Mouse (Mus musculus): Measurements from ENCODE around the gene Nav1.

Nav1 gene

GRCm38 (mm10) chr1:135583081-135583677, 23.9 kb downstream of the Nav1 start:
- no peak for DNase-seq (ENCODE audit: low spot score in 2 of 2)

GRCm38 (mm10) chr1:135581001-135581400, 26.1 kb downstream of the Nav1 start:
- DNase-seq (ENCODE audit: low spot score in 2 of 2) = no peak

- DNase-seq (ENCODE audit: low spot score in 2 of 2) = no peak
Measured at GRCm38 (mm10) chr1:135579111-135579510, 28.0 kb downstream of the Nav1 start.

- no peak for DNase-seq (ENCODE audit: low spot score in 2 of 2)
Measured at GRCm38 (mm10) chr1:135577793-135578192, 29.3 kb downstream of the Nav1 start.

- no peak for DNase-seq (ENCODE audit: low spot score in 2 of 2)
Measured at GRCm38 (mm10) chr1:135575393-135575792, 31.7 kb downstream of the Nav1 start.

- DNase-seq (ENCODE audit: low spot score in 2 of 2) = no peak
Measured at GRCm38 (mm10) chr1:135574451-135575208, 32.5 kb downstream of the Nav1 start.

GRCm38 (mm10) chr1:135572139-135572892, 34.8 kb downstream of the Nav1 start:
- DNase-seq (ENCODE audit: low spot score in 2 of 2) = no peak

GRCm38 (mm10) chr1:135568087-135568486, 39.0 kb downstream of the Nav1 start:
- no peak for DNase-seq (ENCODE audit: low spot score in 2 of 2)

- no peak for DNase-seq (ENCODE audit: low spot score in 2 of 2)
Measured at GRCm38 (mm10) chr1:135566611-135567010, 40.5 kb downstream of the Nav1 start.

- DNase-seq (ENCODE audit: low spot score in 2 of 2) = no peak
Measured at GRCm38 (mm10) chr1:135565775-135566174, 41.3 kb downstream of the Nav1 start.

- no peak for DNase-seq (ENCODE audit: low spot score in 2 of 2)
Measured at GRCm38 (mm10) chr1:135564660-135565519, 42.2 kb downstream of the Nav1 start.

GRCm38 (mm10) chr1:135563781-135564414, 43.2 kb downstream of the Nav1 start:
- DNase-seq (ENCODE audit: low spot score in 2 of 2) = no peak

- no peak for DNase-seq (ENCODE audit: low spot score in 2 of 2)
Measured at GRCm38 (mm10) chr1:135562982-135563650, 44.0 kb downstream of the Nav1 start.

- no peak for DNase-seq (ENCODE audit: low spot score in 2 of 2)
Measured at GRCm38 (mm10) chr1:135562115-135562514, 45.0 kb downstream of the Nav1 start.

GRCm38 (mm10) chr1:135561282-135561681, 45.8 kb downstream of the Nav1 start:
- no peak for DNase-seq (ENCODE audit: low spot score in 2 of 2)

- DNase-seq (ENCODE audit: low spot score in 2 of 2) = no peak
Measured at GRCm38 (mm10) chr1:135557976-135558375, 49.1 kb downstream of the Nav1 start.

- DNase-seq (ENCODE audit: low spot score in 2 of 2) = no peak
Measured at GRCm38 (mm10) chr1:135555885-135556284, 51.2 kb downstream of the Nav1 start.

GRCm38 (mm10) chr1:135554632-135555260, 52.3 kb downstream of the Nav1 start:
- no peak for DNase-seq (ENCODE audit: low spot score in 2 of 2)

GRCm38 (mm10) chr1:135553615-135554014, 53.5 kb downstream of the Nav1 start:
- no peak for DNase-seq (ENCODE audit: low spot score in 2 of 2)

- no peak for DNase-seq (ENCODE audit: low spot score in 2 of 2)
Measured at GRCm38 (mm10) chr1:135553154-135553553, 53.9 kb downstream of the Nav1 start.
